10 mouse cellular contexts compared by ENCODE assay signal in the genomic region with DNA sequence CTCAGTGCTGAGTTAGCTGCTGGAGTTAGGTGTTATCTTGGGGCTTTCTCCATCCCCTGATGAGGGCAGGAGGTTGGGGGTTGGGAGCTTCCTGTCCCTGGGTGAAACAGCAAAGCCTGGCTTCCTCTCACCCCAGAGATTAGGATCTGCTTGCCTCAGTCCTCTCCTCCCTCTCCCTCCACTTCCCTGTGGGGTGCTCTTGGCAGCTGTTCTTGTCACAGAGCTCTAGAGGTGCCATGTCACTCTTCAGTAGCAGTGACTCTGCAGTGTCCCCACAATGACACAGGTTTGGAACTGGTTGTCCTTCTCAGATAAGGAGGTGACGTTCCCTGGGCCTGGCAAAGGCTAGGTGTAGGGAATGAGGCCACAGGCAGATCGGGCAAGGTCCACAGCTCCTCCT.
DNase-seq lines count a peak whose midpoint lies in the region; ATAC-seq and TF ChIP-seq lines count a peak whose summit lies in the region.
"Had no signal": no experiment of that assay in that cellular context is flagged by ENCODE, and none has a peak within 500 bp of the region (broad histone marks: within the 10 kb centered on the region; RNA-seq: fewer than 3 reads in every experiment).

No protein-coding gene starts in this region.

- no peak overlapping the region for H3K4me3 ChIP-seq in thymus, adult 2 months (ENCODE audit: control insufficient read depth, insufficient read depth, low read length)
- H3K4me3 ChIP-seq in liver, embryonic 11.5 days (ENCODE audit: low read depth, low read length): no peak overlapping the region
- H3K4me3 ChIP-seq: limb, embryonic 15.5 days had no signal

- 29% methylated on average over 2 of the region's 2 CpGs for WGBS in thymus, adult 2 months
- WGBS in liver, embryonic 11.5 days: 47% methylated on average over 2 of the region's 2 CpGs

- H3K27ac ChIP-seq in thymus, adult 2 months (ENCODE audit: control insufficient read depth, insufficient read depth, low read length): no peak overlapping the region
- no peak overlapping the region for H3K27ac ChIP-seq in liver, embryonic 11.5 days (ENCODE audit: low read depth, low read length)
- H3K27ac ChIP-seq: limb, embryonic 15.5 days had no signal

- H3K9me3 ChIP-seq in liver, embryonic 11.5 days (ENCODE audit: control insufficient read depth, low read length): no peaks in the 10 kb centered on the region
- H3K9me3 ChIP-seq: limb, embryonic 15.5 days had no signal

- H3K27me3 ChIP-seq in thymus, adult 2 months (ENCODE audit: control insufficient read depth, insufficient read depth, low read length): no peaks in the 10 kb centered on the region
- H3K27me3 ChIP-seq in liver, embryonic 11.5 days (replicated peaks; ENCODE audit: control insufficient read depth, insufficient read depth, low read length): no peaks in the 10 kb centered on the region
- H3K27me3 ChIP-seq: limb, embryonic 15.5 days had no signal

- H3K4me1 ChIP-seq in thymus, adult 2 months (replicated peaks; ENCODE audit: control insufficient read depth, insufficient read depth, low read length): peaks cover 17% of the 10 kb centered on the region
- 0 out of 2 replicates have a peak, but pooled peaks cover 5% of the 10 kb centered on the region for H3K4me1 ChIP-seq in liver, embryonic 11.5 days (replicated peaks; ENCODE audit: control insufficient read depth, insufficient read depth, low read length)

- peak; percentile 14 for DNase-seq in thymus, adult 2 months
- DNase-seq in thymus, postnatal 4 days: no peak
- peak; percentile 50 to 66 for DNase-seq in heart, adult 9 months (ENCODE audit: low spot score in 2 of 2)
- DNase-seq in liver, embryonic 11.5 days (ENCODE audit: low spot score): no peak
- no peak for DNase-seq in kidney, postnatal 10 days
- DNase-seq in lung, postnatal 10 days: no peak
- no peak for DNase-seq in layer of hippocampus, adult 11-12 months (ENCODE audit: low spot score)
- DNase-seq: adrenal gland, adult 2 months; cerebellum, postnatal 10 days had no signal

- TF ChIP-seq POLR2A in thymus, adult 2 months (IDR thresholded peaks at IDR 0.05; ENCODE audit: control insufficient read depth, extremely low read depth, insufficient read depth, low read length, poor library complexity): no peak

- ATAC-seq in liver, embryonic 11.5 days (replicated peaks; ENCODE audit: low FRiP score): peak; percentile 72

- H3K9ac ChIP-seq in liver, embryonic 11.5 days (ENCODE audit: low read depth, low read length): no peak overlapping the region
- H3K9ac ChIP-seq: limb, embryonic 15.5 days had no signal

- H3K4me2 ChIP-seq in liver, embryonic 11.5 days: no peak overlapping the region
- H3K4me2 ChIP-seq: limb, embryonic 15.5 days had no signal

- no peak for TF ChIP-seq CTCF in thymus, adult 2 months (IDR thresholded peaks at IDR 0.05; ENCODE audit: borderline replicate concordance, control insufficient read depth, extremely low read depth, insufficient read depth, low read length, poor library complexity)

- H3K36me3 ChIP-seq in thymus, adult 2 months (ENCODE audit: control insufficient read depth, insufficient read depth, low read length): no peaks in the 10 kb centered on the region
- no peaks in the 10 kb centered on the region for H3K36me3 ChIP-seq in liver, embryonic 11.5 days (ENCODE audit: control insufficient read depth, insufficient read depth, low read length)
- H3K36me3 ChIP-seq: limb, embryonic 15.5 days had no signal

Comparison
In these comparisons a context has a peak if more than half of its experiments do, and no peak if none do; other contexts are left out.
1. DNase-seq: peak in thymus, adult 2 months (single experiment) and heart, adult 9 months (2 of 2); none in thymus, postnatal 4 days (single experiment), liver, embryonic 11.5 days (single experiment), kidney, postnatal 10 days (single experiment), lung, postnatal 10 days (single experiment) and layer of hippocampus, adult 11-12 months (single experiment).